Mouse (Mus musculus) embryonic facial prominence, embryonic 14.5 days (tissue): ENCODE measurements at regions not wholly inside any gene's neighbourhood (a gene's known extent, or its start where the extent isn't known, plus 50 kb on each side); places are given as distances from the start of the nearest gene placed in this dataset.

Experiments used
- ATAC-seq: fragments of 200-750 bp; cut with Nextera tagmentation; 2 replicates; pipeline ENCODE4 v1.8.0; 2017; ENCODE audit warnings: low read depth, moderate number of reproducible peaks, moderate TSS enrichment
- DNase-seq: peaks from one replicate; pipeline ENCODE4 v3.0.0-alpha.2; 2015; ENCODE audit warnings: low spot score
- H3K27ac ChIP-seq: fragments of 300-500 bp; sonication (generic); replicated peaks from 2 replicates; pipeline ENCODE4 v1.5.1; 2014; ENCODE audit warnings: low read depth, mild to moderate bottlenecking, low read length, moderate library complexity
- H3K27me3 ChIP-seq: fragments of 300-500 bp; sonication (generic); replicated peaks from 2 replicates; pipeline ENCODE4 v1.6.1; 2014; ENCODE audit warnings: low read length; ENCODE audit not compliant: control insufficient read depth, insufficient read depth
- H3K36me3 ChIP-seq: fragments of 300-500 bp; sonication (generic); 2 replicates; pipeline ENCODE4 v1.6.1; 2014; ENCODE audit warnings: low read length, mixed read lengths; ENCODE audit not compliant: control insufficient read depth, insufficient read depth
- H3K4me1 ChIP-seq: fragments of 300-500 bp; sonication (generic); 2 replicates; pipeline ENCODE4 v1.6.1; 2014; ENCODE audit warnings: antibody characterized with exemption, low read length; ENCODE audit not compliant: control insufficient read depth, insufficient read depth
- H3K4me2 ChIP-seq: fragments of 300-500 bp; sonication (generic); 2 replicates; pipeline ENCODE4 v1.6.1; 2014; ENCODE audit warnings: low read depth, mild to moderate bottlenecking, low read length, moderate library complexity, mixed read lengths
- H3K4me3 ChIP-seq: fragments of 300-500 bp; sonication (generic); 2 replicates; pipeline ENCODE4 v1.5.1; 2014; ENCODE audit warnings: low read depth, mild to moderate bottlenecking, low read length
- H3K9ac ChIP-seq: fragments of 300-500 bp; sonication (generic); 2 replicates; pipeline ENCODE4 v1.6.1; 2014; ENCODE audit warnings: low read depth, mild to moderate bottlenecking, low read length, moderate library complexity, mixed read lengths
- H3K9me3 ChIP-seq: fragments of 300-500 bp; sonication (generic); 2 replicates; pipeline ENCODE4 v1.6.1; 2016; ENCODE audit warnings: low read length; ENCODE audit not compliant: control insufficient read depth
- WGBS: fragments of 180-500 bp; shearing (Covaris S2); extraction: QIAGEN DNeasy Blood & Tissue Kit; methylation state at CpG from one replicate; pipeline ENCODE4 v1.1.7; 2014; 5-methylcytosine and 5-hydroxymethylcytosine counted together

GRCm38 (mm10) chrX:96019556-96019955 lies 62.8 kb upstream of the Las1l start:
- no peak for ATAC-seq
- H3K4me3 ChIP-seq, result no peak overlapping the region
- no peaks in the 10 kb centered on the region for H3K4me1 ChIP-seq
- H3K27me3 ChIP-seq, result no peaks in the 10 kb centered on the region
- no peak overlapping the region for H3K9ac ChIP-seq
- no peaks in the 10 kb centered on the region for H3K9me3 ChIP-seq
- DNase-seq, result peak; percentile 43
- H3K4me2 ChIP-seq, result no peak overlapping the region
- H3K36me3 ChIP-seq, result no peaks in the 10 kb centered on the region
- no peak overlapping the region for H3K27ac ChIP-seq
- 35% methylated on average over 2 of the region's 2 CpGs for WGBS

GRCm38 (mm10) chrX:96020407-96020806 lies 63.6 kb upstream of the Las1l start:
- H3K4me1 ChIP-seq, result no peaks in the 10 kb centered on the region
- no peaks in the 10 kb centered on the region for H3K9me3 ChIP-seq
- H3K9ac ChIP-seq, result no peak overlapping the region
- no peaks in the 10 kb centered on the region for H3K36me3 ChIP-seq
- ATAC-seq, result no peak
- DNase-seq, result peak; percentile 13
- H3K27me3 ChIP-seq, result no peaks in the 10 kb centered on the region
- H3K27ac ChIP-seq, result no peak overlapping the region
- no peak overlapping the region for H3K4me3 ChIP-seq
- WGBS, result 64% methylated on average over 3 of the region's 3 CpGs
- H3K4me2 ChIP-seq, result no peak overlapping the region

- Histone ChIP-seq H3K4me2 (no peak overlapping the region), H3K4me1 (no peaks in the 10 kb centered on the region), H3K27ac (no peak overlapping the region), H3K9me3 (no peaks in the 10 kb centered on the region), H3K4me3 (no peak overlapping the region), H3K27me3 (no peaks in the 10 kb centered on the region; the same call in 1 of the 2 replicates), H3K9ac (no peak overlapping the region), H3K36me3 (no peaks in the 10 kb centered on the region)
- 84% methylated on average over 3 of the region's 3 CpGs for WGBS
- no peak for DNase-seq
- ATAC-seq, result no peak
Observed at GRCm38 (mm10) chrX:96025374-96025773, 68.6 kb upstream of the Las1l start.

GRCm38 (mm10) chrX:96025876-96026275 lies 69.1 kb upstream of the Las1l start:
- no peak overlapping the region for H3K9ac ChIP-seq
- DNase-seq (peak; percentile 30), ATAC-seq (peak; percentile 41; the same call in 1 of the 2 replicates)
- H3K27ac ChIP-seq, result no peak overlapping the region
- H3K4me2 ChIP-seq, result no peak overlapping the region
- no peaks in the 10 kb centered on the region for H3K36me3 ChIP-seq
- no peak overlapping the region for H3K4me3 ChIP-seq
- H3K27me3 ChIP-seq, result no peaks in the 10 kb centered on the region; the same call in 1 of the 2 replicates
- WGBS, result 58% methylated on average over 5 of the region's 5 CpGs
- H3K4me1 ChIP-seq, result no peaks in the 10 kb centered on the region
- no peaks in the 10 kb centered on the region for H3K9me3 ChIP-seq

GRCm38 (mm10) chrX:96031591-96031990 lies 64.3 kb upstream of the Msn start:
- no peak for DNase-seq
- H3K4me2 ChIP-seq, result no peak overlapping the region
- 64% methylated on average over 5 of the region's 5 CpGs for WGBS
- H3K9me3 ChIP-seq, result no peaks in the 10 kb centered on the region
- no peak overlapping the region for H3K9ac ChIP-seq
- H3K36me3 ChIP-seq, result no peaks in the 10 kb centered on the region
- no peaks in the 10 kb centered on the region for H3K4me1 ChIP-seq
- H3K4me3 ChIP-seq, result no peak overlapping the region
- no peak overlapping the region for H3K27ac ChIP-seq
- H3K27me3 ChIP-seq, result no peaks in the 10 kb centered on the region; the same call in 1 of the 2 replicates
- ATAC-seq, result no peak

- no peak for DNase-seq
- H3K4me2 ChIP-seq, result no peak overlapping the region
- no peak for ATAC-seq
Observed at GRCm38 (mm10) chrX:96035307-96035706, 60.5 kb upstream of the Msn start.

GRCm38 (mm10) chrX:96042193-96042592 lies 53.6 kb upstream of the Msn start:
- DNase-seq (peak; percentile 0), ATAC-seq (no peak)
- Histone ChIP-seq H3K4me2 (no peak overlapping the region), H3K4me3 (no peak overlapping the region), H3K27me3 (no peaks in the 10 kb centered on the region), H3K9ac (no peak overlapping the region), H3K4me1 (no peaks in the 10 kb centered on the region), H3K36me3 (no peaks in the 10 kb centered on the region), H3K9me3 (no peaks in the 10 kb centered on the region), H3K27ac (no peak overlapping the region)
- WGBS, result 69% methylated on average over 3 of the region's 3 CpGs

More at GRCm38 (mm10) chrX:96035307-96035706, 60.5 kb upstream of the Msn start:
- Histone ChIP-seq H3K27ac (no peak overlapping the region), H3K9me3 (no peaks in the 10 kb centered on the region), H3K27me3 (no peaks in the 10 kb centered on the region), H3K9ac (no peak overlapping the region), H3K4me1 (no peaks in the 10 kb centered on the region), H3K36me3 (no peaks in the 10 kb centered on the region), H3K4me3 (no peak overlapping the region)
